Mouse (Mus musculus): ENCODE results near the gene Rmi1.

GRCm38 (mm10) chr13:58415374-58415773 is 13.3 kb downstream of the Rmi1 start:
- TF ChIP-seq CTCF (IDR thresholded peaks at IDR 0.05 in 2 of 3, conservative IDR thresholded peaks at IDR 0.05 in 1 of 3; ENCODE audit: control insufficient read depth in 1 of 3, insufficient read depth in 1 of 3, low read depth in 2 of 3, low read length in 3 of 3, poor library complexity in 1 of 3, severe bottlenecking in 1 of 3) = no peak
- no peak for TF ChIP-seq GATA1 (IDR thresholded peaks at IDR 0.05; ENCODE audit: low read depth, low read length)
- TF ChIP-seq USF1 (IDR thresholded peaks at IDR 0.05; ENCODE audit: low read depth, low read length) = no peak
- no peak for TF ChIP-seq TBP (IDR thresholded peaks at IDR 0.05; ENCODE audit: low read depth, low read length)
- no peak for TF ChIP-seq POLR2A (IDR thresholded peaks at IDR 0.05; ENCODE audit: control insufficient read depth in 1 of 2, insufficient read depth in 1 of 2, low read depth in 1 of 2, low read length in 2 of 2, poor library complexity in 1 of 2)
- no peak for TF ChIP-seq ZC3H11A (IDR thresholded peaks at IDR 0.05; ENCODE audit: low read depth, low read length)
- no peak for TF ChIP-seq EP300 (IDR thresholded peaks at IDR 0.05; ENCODE audit: low read depth in 1 of 2, low read length in 2 of 2)

All from MEL (cell line).